Mouse (Mus musculus) cerebellum, adult 2 months (tissue): Measurements from ENCODE around the gene Rps6kc1. TPM values are rescaled to one million over a fixed set of nuclear protein-coding genes. Genes with fewer than 3 reads are reported as not detected.

Source experiments
- DNase-seq, 2 experiments: peaks; one replicate each; pipeline ENCODE4 v3.0.0; 2021
- H3K27ac ChIP-seq: fragments of 200-500 bp; 2 replicates; pipeline ENCODE4 v1.5.1; 2012; ENCODE audit warnings: low read length, control low read depth, inconsistent platforms; ENCODE audit not compliant: insufficient read depth
- H3K27me3 ChIP-seq: fragments of 200-500 bp; 2 replicates; pipeline ENCODE4 v1.6.1; 2012; ENCODE audit warnings: inconsistent platforms, mild to moderate bottlenecking, low read length, moderate library complexity; ENCODE audit not compliant: control insufficient read depth, insufficient read depth
- H3K4me1 ChIP-seq: fragments of 200-500 bp; 2 replicates; pipeline ENCODE4 v1.6.1; 2011; ENCODE audit warnings: low read length; ENCODE audit not compliant: control insufficient read depth, insufficient read depth
- H3K4me3 ChIP-seq: fragments of 200-500 bp; replicated peaks from 2 replicates; pipeline ENCODE3; 2011; ENCODE audit warnings: mild to moderate bottlenecking, low read depth, low read length, control low read depth; ENCODE audit not compliant: insufficient read depth
- CTCF ChIP-seq: fragments of 200-500 bp; IDR thresholded peaks from 2 replicates; pipeline ENCODE4 v1.5.1; 2011; ENCODE audit warnings: low read depth, mild to moderate bottlenecking, control low read depth, low read length, moderate library complexity, borderline replicate concordance; ENCODE audit not compliant: insufficient read depth
- POLR2A ChIP-seq: fragments of 200-500 bp; IDR thresholded peaks from 2 replicates; pipeline ENCODE4 v1.6.1; 2011; ENCODE audit warnings: low read length, control low read depth, borderline replicate concordance; ENCODE audit not compliant: insufficient read depth
- WGBS: fragments of 180-500 bp; shearing (Covaris S2); methylation state at CpG from one replicate; pipeline ENCODE4 v1.1.7; 2018; 5-methylcytosine and 5-hydroxymethylcytosine counted together
- polyA plus RNA-seq: library from polyadenylated mRNA; depleted of rRNA; stranded (reverse); fragments of >200 nt; gene quantifications from 2 replicates; pipeline ENCODE4 v1.2.3, GENCODE M21; 2012

The Rps6kc1 gene
- polyA plus RNA-seq, 1 experiment: 24.3 TPM

GRCm38 (mm10) chr1:190816141-190816540 lies 95.4 kb downstream of the Rps6kc1 start:
- Histone ChIP-seq H3K4me1 (peaks cover 3% of the 10 kb centered on the region; the same call in 1 of the 2 replicates), H3K27ac (no peak overlapping the region), H3K27me3 (no peaks in the 10 kb centered on the region), H3K4me3 (no peak overlapping the region)
- WGBS: 66% methylated on average over 11 of the region's 11 CpGs
- DNase-seq: no peak
- no peak for TF ChIP-seq CTCF
- TF ChIP-seq POLR2A: no peak

GRCm38 (mm10) chr1:190810408-190810807 lies 101.2 kb downstream of the Rps6kc1 start:
- H3K4me3 ChIP-seq: no peak overlapping the region
- DNase-seq: no peak
- H3K4me1 ChIP-seq: 0 out of 2 replicates have a peak, but pooled peaks cover 3% of the 10 kb centered on the region
- no peak for TF ChIP-seq POLR2A
- TF ChIP-seq CTCF: no peak
- H3K27ac ChIP-seq: no peak overlapping the region
- WGBS: 82% methylated on average over 6 of the region's 6 CpGs
- no peaks in the 10 kb centered on the region for H3K27me3 ChIP-seq

GRCm38 (mm10) chr1:190808766-190809221 lies 102.8 kb downstream of the Rps6kc1 start:
- no peak for DNase-seq
- no peak for TF ChIP-seq CTCF
- TF ChIP-seq POLR2A: no peak
- no peak overlapping the region for H3K27ac ChIP-seq
- H3K4me3 ChIP-seq: no peak overlapping the region
- 26% methylated on average over 19 of the region's 19 CpGs for WGBS
- H3K27me3 ChIP-seq: no peaks in the 10 kb centered on the region
- H3K4me1 ChIP-seq: 0 out of 2 replicates have a peak, but pooled peaks cover 3% of the 10 kb centered on the region

GRCm38 (mm10) chr1:190806817-190807216 lies 104.8 kb downstream of the Rps6kc1 start:
- no peaks in the 10 kb centered on the region for H3K27me3 ChIP-seq
- H3K27ac ChIP-seq: no peak overlapping the region
- H3K4me1 ChIP-seq: 0 out of 2 replicates have a peak, but pooled peaks cover 3% of the 10 kb centered on the region
- 97% methylated on average over 8 of the region's 8 CpGs for WGBS
- no peak for DNase-seq
- no peak overlapping the region for H3K4me3 ChIP-seq
- TF ChIP-seq POLR2A (no peak), CTCF (no peak)

- no peak for TF ChIP-seq CTCF
- TF ChIP-seq POLR2A: no peak
- WGBS: 95% methylated on average over 11 of the region's 11 CpGs
- Histone ChIP-seq H3K27ac (no peak overlapping the region), H3K4me1 (peaks cover 6% of the 10 kb centered on the region), H3K27me3 (no peaks in the 10 kb centered on the region), H3K4me3 (no peak overlapping the region)
- DNase-seq: no peak
These were observed 112.9 kb downstream of the Rps6kc1 start for GRCm38 (mm10) chr1:190798668-190799067.

- Histone ChIP-seq H3K27ac (no peak overlapping the region), H3K4me3 (no peak overlapping the region), H3K4me1 (peaks cover 6% of the 10 kb centered on the region), H3K27me3 (no peaks in the 10 kb centered on the region)
- TF ChIP-seq POLR2A: no peak
- 77% methylated on average over 11 of the region's 11 CpGs for WGBS
- no peak for DNase-seq
These were observed 114.0 kb downstream of the Rps6kc1 start for GRCm38 (mm10) chr1:190797483-190798058.

GRCm38 (mm10) chr1:190796745-190797482 lies 114.7 kb downstream of the Rps6kc1 start:
- no peaks in the 10 kb centered on the region for H3K27me3 ChIP-seq
- peak; percentile 65 to 70 for DNase-seq
- TF ChIP-seq POLR2A (no peak), CTCF (peak; percentile 43; the same call in 1 of the 2 replicates)
- no peak overlapping the region for H3K4me3 ChIP-seq
- H3K4me1 ChIP-seq: peaks cover 6% of the 10 kb centered on the region
- 9% methylated on average over 7 of the region's 7 CpGs for WGBS
- peak overlapping the region; percentile 64; the same call in 1 of the 2 replicates for H3K27ac ChIP-seq

GRCm38 (mm10) chr1:190791638-190792037 lies 119.9 kb downstream of the Rps6kc1 start:
- peaks cover 2% of the 10 kb centered on the region; the same call in 1 of the 2 replicates for H3K4me1 ChIP-seq
- no peak for DNase-seq
- TF ChIP-seq CTCF (no peak), POLR2A (no peak)
- no peaks in the 10 kb centered on the region for H3K27me3 ChIP-seq
- 61% methylated on average over 6 of the region's 6 CpGs for WGBS
- H3K4me3 ChIP-seq: no peak overlapping the region
- H3K27ac ChIP-seq: no peak overlapping the region
